Mouse (Mus musculus) kidney, postnatal 25 days (tissue): ENCODE results near the gene Ulk4.

Experiments
- DNase-seq, 2 experiments: peaks; one replicate each; pipeline ENCODE4 v3.0.0; 2021; ENCODE audit warnings: mixed read lengths in 2 of 2

The Ulk4 gene

GRCm38 (mm10) chr9:121005961-121006360 lies 271.0 kb downstream of the Ulk4 start:
- DNase-seq: no peak

- DNase-seq: peak; percentile 80 to 86
These were observed 275.1 kb downstream of the Ulk4 start for GRCm38 (mm10) chr9:121001681-121002540.

- DNase-seq: peak; percentile 48 to 56
These were observed 276.2 kb downstream of the Ulk4 start for GRCm38 (mm10) chr9:121000641-121001320.

- no peak for DNase-seq
These were observed 278.3 kb downstream of the Ulk4 start for GRCm38 (mm10) chr9:120998696-120999095.

GRCm38 (mm10) chr9:120994223-120995155 lies 282.5 kb downstream of the Ulk4 start:
- peak; percentile 54 to 83 for DNase-seq

- DNase-seq: no peak
These were observed 284.0 kb downstream of the Ulk4 start for GRCm38 (mm10) chr9:120993004-120993403.

GRCm38 (mm10) chr9:120991801-120992200 lies 285.2 kb downstream of the Ulk4 start:
- no peak for DNase-seq

- DNase-seq: no peak
These were observed 286.9 kb downstream of the Ulk4 start for GRCm38 (mm10) chr9:120989806-120990700.

- DNase-seq: no peak
These were observed 288.9 kb downstream of the Ulk4 start for GRCm38 (mm10) chr9:120988088-120988487.

GRCm38 (mm10) chr9:120986994-120987393 lies 290.0 kb downstream of the Ulk4 start:
- no peak for DNase-seq

GRCm38 (mm10) chr9:120986255-120986654 lies 290.7 kb downstream of the Ulk4 start:
- DNase-seq: no peak

GRCm38 (mm10) chr9:120985524-120985923 lies 291.5 kb downstream of the Ulk4 start:
- DNase-seq: peak in 1 of 2 experiments; percentile 68

GRCm38 (mm10) chr9:120985009-120985408 lies 292.0 kb downstream of the Ulk4 start:
- peak in 1 of 2 experiments; percentile 32 for DNase-seq

GRCm38 (mm10) chr9:120984509-120984908 lies 292.5 kb downstream of the Ulk4 start:
- DNase-seq: no peak

- no peak for DNase-seq
These were observed 293.1 kb downstream of the Ulk4 start for GRCm38 (mm10) chr9:120983849-120984248.

GRCm38 (mm10) chr9:120981777-120982176 lies 295.2 kb downstream of the Ulk4 start:
- no peak for DNase-seq

- DNase-seq: no peak
These were observed 300.1 kb downstream of the Ulk4 start for GRCm38 (mm10) chr9:120976856-120977255.

GRCm38 (mm10) chr9:120976158-120976557 lies 300.8 kb downstream of the Ulk4 start:
- peak; percentile 64 to 74 for DNase-seq

GRCm38 (mm10) chr9:120974209-120974608 lies 302.8 kb downstream of the Ulk4 start:
- no peak for DNase-seq

GRCm38 (mm10) chr9:120973026-120973515 lies 303.9 kb downstream of the Ulk4 start:
- DNase-seq: no peak

- no peak for DNase-seq
These were observed 312.0 kb downstream of the Ulk4 start for GRCm38 (mm10) chr9:120965007-120965406.

- no peak for DNase-seq
These were observed 312.8 kb downstream of the Ulk4 start for GRCm38 (mm10) chr9:120964224-120964623.
